Mouse (Mus musculus): ENCODE data around the gene Ncs1.

The Ncs1 gene

DNA sequence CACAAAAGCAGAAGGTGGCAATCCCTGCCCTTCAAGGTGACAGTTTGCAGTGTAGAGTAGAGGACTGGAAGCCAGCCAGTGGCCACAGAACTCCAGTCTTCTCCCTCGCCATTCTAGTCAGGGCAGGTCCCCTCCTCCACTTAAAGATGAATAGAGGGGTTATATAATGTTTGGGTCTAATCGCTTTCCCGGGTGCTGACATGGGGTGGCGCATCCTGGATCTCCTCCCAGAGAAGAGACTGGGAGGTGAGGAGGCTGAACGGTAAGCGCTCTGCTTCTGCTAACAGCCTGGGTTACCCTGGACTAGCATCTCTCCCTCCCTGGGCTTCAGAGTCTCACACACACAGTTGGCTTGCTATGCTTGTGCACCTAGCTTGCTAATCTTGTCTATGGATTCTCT, 32.2 kb downstream of the Ncs1 start:
- no peak for DNase-seq (ENCODE audit: low read depth, low spot score)

DNA sequence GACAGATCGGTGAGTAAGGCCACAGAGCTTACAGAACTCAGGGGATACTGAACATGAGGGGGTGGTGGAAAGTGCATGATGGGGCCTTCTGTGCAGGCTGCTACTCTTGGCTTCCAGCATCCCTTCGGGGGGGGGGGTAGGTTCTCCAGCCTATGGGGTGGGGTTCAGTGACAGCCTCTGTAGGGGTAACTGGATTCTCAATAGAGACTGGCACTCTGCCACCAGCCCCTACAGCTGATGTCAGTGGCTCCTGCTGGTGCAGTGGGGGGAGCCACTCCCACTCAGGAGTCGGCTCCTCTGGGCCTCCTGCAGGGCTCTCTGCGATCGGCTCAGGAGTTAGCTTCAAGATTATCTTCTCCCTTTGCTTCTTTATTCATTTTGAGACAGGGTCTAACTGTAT, 32.9 kb downstream of the Ncs1 start:
- DNase-seq (ENCODE audit: low read depth, low spot score), result no peak

DNA sequence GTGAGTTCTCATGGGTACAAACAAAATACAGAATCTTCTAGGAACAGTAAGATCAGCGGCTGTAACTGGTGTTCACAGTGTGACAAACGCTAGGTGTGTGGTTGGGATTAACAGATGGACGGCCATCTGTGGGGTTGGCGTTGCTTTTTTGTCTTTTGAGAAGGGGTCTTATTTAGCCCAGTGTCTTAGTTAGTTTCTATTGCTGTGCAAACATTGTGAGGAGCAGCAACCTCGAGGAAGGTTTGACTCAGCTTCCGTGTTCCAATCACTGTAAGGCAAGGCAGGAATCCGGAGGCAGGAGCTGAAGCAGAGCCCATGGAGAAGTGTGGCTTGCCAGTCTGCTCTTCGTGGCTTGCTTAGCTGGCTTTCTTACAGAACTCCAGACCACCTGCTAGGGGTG, 35.5 kb downstream of the Ncs1 start:
- no peak for DNase-seq (ENCODE audit: low read depth, low spot score)

DNA sequence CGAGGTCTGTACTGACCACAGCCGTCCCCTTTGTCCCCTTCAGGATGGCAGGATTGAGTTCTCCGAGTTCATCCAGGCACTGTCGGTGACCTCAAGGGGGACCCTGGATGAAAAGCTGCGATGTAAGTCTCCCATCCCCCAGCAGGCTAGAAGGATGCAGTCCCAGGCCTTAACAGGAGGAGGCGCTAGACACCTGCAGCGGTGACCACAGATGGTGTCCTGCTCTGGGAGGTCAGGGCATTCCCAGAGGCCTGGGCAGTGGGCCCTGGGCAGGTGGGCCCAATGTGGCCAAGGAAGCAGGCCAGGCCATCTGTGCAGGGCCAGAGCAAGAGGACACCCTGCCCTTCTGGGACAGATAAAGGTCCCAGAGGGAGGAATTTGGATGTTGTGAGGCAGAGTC, 36.6 kb downstream of the Ncs1 start:
- no peak for DNase-seq (ENCODE audit: low read depth, low spot score)

DNA sequence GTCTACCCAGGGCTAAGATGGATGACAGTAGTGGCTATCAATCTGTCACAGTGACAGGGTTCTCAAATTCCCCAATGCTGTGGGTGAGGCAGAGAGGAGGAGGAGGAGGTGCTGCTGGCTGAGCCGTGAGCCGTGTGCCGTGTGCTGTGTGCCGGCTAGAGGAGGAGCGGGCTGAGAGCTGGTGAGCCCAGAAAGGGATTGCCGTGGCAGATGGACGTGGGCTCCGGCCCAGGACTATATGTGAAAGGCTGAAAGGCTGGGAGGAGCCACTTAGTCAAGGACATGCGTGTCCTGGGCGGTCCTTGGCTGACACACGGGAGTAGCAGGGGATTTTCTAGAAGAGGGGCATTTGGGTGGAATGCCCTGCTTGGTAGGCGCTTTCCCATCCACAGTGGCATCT, 37.3 kb downstream of the Ncs1 start:
- DNase-seq (ENCODE audit: low read depth, low spot score), result no peak

DNA sequence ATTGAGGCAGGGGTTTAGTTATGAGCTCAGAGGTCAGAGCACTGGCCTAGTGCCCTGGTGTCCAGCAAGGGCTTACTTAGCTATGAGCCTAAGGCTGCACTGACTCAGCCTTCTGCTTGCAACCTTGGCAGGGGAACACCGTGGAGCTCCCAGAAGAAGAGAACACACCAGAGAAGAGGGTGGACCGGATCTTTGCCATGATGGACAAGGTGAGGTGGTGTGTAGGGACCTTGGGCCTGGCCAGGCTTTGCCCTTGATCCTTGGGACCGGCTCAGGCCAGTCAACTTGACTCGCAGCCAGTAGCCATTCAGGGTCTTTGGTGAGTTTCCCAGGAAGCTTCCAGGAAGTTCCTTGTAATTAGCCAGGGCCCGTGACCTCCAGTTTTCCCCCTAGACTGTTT, 38.9 kb downstream of the Ncs1 start:
- DNase-seq (ENCODE audit: low read depth, low spot score), result no peak

DNA sequence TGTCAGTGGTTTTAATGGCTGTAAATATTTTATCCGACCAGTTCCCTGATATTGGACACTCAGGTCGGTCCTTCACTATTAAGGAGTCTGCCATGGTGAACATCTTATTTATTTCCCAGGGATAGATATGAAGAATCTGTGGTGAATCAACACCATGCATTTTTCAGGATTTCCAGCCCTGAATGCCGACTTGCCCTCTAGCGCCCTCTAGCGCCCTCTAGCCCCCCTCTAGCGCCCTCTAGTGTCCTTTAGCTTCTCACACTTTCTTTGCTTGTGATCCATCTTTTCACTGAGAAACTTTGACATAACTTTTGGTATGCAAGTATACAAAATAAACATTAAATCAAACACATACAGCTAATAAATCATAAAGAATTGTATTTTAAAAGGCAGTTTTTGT, 45.8 kb downstream of the Ncs1 start:
- peak; percentile 53 for DNase-seq (ENCODE audit: low read depth, low spot score)

DNA sequence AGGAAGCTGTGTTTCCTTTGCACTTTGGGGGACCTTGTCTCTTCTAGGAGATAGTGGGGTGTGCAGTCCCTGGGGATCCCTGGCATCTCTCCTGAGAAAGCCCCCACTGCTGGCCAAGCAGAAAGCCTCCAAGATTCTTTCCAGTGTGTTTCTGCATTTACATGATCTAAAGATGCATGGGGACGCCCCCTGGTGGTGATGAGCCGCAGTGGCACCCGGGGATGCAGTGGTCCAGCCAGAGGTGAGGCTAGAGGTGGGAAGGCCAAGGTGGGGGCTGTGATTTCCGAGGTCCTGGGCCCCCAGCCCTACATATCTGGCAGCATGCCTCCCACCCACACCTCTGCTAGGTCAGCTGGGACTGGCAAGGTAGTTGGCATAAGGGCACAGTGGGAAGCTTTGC, 49.4 kb downstream of the Ncs1 start:
- peak; percentile 71 for DNase-seq (ENCODE audit: low read depth, low spot score)

DNA sequence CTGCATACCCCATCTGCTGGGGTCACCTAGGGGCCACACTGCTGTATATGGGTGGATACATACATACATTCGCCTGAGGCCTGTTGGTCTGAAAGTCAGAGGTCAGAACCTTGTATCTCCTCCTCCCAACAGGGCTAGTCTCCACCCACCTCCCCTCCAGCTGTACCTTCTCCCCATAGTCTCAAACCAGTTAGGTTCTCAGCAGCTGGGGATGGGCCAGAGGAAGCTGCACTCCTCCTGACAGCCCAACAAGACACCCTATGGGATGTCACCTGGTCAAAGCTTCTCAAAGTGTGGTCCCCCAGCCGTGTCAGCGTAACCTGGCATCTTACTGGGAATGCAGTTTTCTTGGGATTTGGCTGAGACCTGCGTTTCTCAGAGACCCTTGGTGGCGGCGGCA, 50.8 kb downstream of the Ncs1 start:
- DNase-seq (ENCODE audit: low read depth, low spot score), result no peak

DNA sequence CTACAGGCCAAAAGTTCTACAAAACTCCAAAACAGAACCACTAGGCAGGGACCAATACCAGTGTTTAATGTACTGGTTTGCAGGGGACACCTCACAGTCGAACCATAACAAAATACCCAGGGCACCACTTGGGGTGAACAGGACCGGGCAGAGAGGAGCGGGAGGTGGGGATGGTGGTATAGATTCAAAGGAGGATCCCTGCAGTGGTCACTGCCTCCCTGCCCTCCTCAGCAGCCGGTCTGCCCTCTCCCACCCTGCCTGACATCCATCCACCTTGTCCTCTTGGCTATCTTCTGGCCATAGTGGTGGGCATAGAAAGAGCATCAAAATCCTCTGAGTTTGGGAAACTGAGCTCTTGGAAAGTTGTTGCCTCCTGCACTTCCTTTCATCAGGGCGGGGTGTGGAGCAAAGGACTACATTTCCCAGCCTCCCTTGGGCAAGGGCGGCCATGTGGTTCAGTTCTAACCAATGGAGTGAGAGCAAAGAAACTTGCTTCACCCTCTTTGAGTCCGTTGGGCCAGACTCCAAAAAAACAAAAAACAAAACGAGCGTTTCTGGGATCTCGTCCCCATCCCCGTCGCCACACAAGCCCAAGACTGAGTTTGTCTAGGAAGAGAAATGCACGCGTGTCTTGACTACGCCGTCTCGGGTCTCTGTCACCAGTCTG, 52.1 kb downstream of the Ncs1 start:
- peak; percentile 62 for DNase-seq (ENCODE audit: low read depth, low spot score)

DNA sequence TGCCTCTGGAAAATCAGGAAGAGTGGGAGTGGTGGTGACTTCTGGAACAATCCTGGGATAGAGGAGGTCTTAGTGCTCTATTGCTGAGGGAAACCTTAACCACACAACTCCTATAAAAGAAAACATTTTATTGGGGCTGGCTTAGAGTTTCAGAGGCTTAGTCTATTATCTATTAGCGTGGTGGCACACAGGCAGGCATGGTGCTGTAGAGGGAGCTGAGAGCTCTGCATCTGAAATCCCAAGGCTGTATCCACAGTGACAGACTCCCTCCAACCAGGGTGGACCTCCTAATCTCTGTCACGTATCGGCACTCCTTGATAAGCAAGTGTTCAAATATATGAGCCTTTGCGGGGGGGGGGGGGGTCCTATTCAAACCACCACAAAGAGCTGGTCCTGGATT, 53.2 kb downstream of the Ncs1 start:
- DNase-seq (ENCODE audit: low read depth, low spot score), result no peak

DNA sequence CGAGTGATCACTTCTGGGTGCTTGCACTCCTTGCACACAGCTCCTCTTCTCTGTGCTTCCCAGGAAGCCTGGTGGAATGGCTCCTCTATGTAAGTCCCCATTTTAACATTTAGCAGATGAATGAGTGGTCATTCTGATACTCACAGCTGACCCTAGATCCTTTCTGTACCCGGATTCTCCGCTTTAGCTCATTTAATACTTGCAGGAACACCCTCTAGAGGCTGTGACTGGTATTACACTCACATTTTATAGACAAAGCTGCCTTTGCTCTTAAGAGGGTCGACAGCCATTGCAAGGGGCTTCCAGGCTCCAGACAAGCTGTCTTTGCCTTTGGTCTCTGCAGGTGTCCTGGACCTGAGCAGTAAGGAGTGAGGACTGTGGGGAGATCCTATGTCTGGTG, 53.6 kb downstream of the Ncs1 start:
- DNase-seq (ENCODE audit: low read depth, low spot score), result peak; percentile 63

DNA sequence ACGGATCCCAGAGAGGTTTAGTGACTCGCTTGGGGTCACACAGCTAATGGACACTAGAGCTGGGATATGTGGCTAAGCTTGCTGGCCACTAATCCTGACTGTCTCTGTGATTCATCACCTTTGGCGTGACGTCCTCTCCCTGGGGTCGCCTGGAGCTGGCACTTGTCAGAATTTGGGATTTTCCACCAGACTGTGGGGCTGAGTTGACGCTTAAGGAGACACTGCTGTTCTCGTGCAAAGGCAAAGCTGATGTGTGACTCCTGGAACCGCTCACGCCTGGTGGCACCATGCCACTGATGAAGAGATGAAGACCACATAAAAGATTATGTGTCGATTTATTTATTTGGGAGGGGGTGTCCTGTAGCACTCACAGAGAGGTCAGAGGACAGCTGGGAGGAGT, 54.4 kb downstream of the Ncs1 start:
- DNase-seq (ENCODE audit: low read depth, low spot score), result no peak

DNA sequence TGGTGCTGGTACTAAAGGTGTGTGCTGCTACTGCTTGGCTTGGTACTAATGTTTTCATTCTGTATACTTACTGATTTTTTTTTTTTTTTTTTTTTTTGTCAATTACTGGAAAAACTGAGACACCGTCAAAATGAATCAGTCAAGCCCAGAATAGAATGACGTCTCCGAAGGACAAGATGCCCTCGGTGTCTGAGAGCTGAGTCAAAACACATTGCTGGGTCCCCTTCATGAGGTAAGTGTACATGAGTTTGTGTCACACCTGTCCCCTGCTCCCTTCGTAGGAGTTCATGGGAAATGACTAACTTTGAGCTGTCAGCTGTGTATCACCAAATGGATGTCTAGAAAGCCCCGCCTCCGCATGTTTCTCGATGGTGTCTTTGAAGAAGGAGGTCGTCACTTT, 57.6 kb downstream of the Ncs1 start:
- peak; percentile 46 for DNase-seq (ENCODE audit: low read depth, low spot score)

DNA sequence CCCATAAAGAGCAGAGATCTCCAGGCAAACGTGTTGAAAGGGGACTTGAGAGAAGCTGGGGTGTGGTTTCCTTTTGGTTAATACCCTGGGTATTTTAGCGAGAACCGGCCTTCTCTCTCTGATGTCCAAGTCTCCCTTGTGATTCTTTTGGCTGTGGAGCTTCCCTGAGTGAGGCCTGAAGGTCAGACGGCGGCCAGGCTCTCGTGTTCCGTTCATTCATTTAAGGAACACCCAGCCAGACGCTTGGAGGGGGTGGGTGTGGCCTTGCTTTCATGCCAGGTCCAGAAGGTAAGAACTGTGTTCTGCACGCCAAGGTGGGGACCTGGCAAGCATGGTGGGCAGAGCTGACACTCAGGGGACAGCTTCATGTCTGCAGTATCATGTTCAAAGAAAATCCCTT, 58.6 kb downstream of the Ncs1 start:
- no peak for DNase-seq (ENCODE audit: low read depth, low spot score)

DNA sequence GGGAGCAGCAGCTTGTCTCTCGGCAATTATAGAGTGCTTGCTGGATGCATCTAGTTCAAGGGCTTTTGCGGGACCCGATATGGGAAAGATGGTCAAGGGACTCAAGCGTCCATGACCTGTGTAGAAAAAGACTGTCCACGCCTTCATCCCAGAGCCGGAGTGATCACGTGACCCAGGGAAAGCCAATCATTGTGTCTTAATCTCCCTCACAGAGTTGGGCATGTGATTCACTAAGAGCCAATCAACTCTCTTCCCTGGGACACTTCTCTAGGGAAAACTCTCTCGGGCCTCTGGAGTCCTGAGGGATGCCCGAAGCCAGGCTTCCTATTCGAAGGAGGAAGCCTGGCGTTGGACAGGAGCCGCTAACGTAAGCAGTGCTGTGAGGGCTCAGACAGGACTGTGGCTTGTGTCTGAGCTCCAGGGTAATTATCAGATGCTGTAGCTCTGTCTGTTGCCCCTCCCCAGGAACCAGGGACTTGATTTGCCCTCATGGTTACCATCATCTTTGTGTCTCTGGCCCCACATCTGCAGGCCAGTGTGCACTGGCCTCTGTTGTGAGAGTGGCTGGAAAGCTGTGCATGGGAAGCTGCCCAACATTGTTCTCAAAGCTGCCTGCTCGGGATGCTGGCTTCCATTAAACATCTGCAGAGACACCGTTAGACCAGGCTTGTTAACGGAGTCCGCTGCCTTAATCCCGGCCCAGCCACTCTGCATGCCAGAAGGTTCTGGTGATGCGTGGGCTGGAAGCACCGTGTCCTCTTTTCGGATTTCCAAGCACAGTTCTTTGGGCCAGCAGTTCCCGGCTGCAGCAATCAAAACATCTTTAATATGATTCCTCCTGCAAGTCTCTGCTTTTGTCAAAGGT, 59.4 kb downstream of the Ncs1 start:
- DNase-seq (ENCODE audit: low read depth, low spot score), result no peak

DNA sequence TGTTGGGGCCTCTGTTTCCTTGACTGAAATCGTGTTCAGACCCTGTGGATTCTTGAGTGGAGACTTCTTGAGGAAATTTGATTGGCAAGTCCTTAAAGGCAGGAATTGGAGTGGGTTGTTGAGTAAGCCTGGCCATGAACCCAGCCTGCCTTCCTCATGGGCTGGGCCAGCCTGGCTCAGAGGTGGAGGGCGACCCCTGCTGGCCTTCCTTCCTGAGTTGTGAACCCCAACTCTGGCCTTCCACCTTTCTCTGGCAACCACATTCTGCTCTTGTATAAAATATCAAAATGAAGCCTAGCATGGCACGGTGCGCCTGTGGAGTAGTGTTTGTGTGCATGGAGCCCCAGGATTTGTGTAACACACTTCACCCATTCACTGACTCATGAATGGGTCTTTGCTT, 60.1 kb downstream of the Ncs1 start:
- DNase-seq (ENCODE audit: low read depth, low spot score), result peak; percentile 37

DNA sequence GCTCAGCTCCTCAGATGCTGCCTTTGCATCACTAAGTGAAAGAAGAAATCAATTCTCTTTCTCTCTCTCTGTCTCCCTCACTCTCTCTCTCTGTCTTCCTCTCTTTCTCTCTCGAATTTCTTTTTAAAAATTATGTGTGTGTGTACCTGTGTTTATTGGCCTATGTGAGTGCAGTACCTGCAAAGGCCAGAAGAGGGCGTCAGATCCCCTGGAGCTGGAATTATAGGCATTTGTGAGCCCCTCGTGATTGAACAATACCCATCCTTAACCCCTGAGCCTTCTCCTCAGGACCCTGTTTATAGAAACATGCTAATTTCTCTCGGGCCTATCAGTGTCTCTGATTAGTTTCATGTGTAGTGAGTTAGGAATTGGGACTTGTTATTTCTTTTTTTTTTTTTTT, 62.6 kb downstream of the Ncs1 start:
- no peak for DNase-seq (ENCODE audit: low read depth, low spot score)

DNA sequence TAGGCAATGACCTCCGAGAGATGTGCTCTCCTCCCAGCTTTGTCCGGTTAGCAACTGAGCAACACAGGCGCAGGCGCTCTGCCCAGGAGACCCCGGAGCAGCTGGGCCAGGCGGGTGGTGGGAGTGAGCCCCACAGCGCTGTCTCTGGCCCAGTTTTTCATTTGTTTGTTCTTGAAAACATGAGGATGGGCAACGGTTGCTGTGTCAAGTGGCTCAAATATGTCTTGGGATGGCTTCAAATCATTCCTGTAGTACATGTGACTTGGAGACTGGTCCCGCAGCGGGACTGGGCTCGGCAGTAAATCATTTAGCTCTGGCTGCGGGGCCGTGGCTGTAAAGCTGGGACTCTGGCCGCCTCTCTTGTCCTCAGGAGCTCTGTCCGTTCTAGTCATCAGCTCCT, 63.9 kb downstream of the Ncs1 start:
- no peak for DNase-seq (ENCODE audit: low read depth, low spot score)

DNA sequence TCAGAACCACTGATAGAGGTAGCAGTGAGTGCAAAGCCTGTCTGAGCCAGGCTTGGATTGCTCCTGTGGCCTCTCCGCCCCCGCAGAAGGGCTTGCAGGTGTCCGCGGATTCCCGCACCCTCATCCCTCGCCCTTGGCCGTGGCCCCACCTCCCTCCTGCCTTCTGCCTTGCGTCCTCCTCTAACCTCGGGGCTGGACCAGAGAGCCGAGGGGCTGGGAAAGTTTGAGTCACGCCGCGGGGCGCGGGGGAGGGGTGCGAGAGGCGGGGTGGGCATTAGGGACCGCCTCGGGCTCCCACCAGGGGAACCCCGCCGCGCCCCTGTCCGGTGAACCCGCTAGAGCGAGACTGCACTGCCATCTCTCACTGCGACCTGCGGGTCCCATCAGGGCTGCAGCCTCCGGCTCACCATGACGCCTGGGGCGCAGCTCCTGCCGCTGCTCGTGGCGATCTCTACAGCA, 68.4 kb downstream of the Ncs1 start, which contains the start of gene Hmcn2:
Hmcn2 (plus strand) TSS at position 409 of the 459 bp plus-strand sequence.
- DNase-seq (ENCODE audit: low read depth, low spot score), result no peak

DNA sequence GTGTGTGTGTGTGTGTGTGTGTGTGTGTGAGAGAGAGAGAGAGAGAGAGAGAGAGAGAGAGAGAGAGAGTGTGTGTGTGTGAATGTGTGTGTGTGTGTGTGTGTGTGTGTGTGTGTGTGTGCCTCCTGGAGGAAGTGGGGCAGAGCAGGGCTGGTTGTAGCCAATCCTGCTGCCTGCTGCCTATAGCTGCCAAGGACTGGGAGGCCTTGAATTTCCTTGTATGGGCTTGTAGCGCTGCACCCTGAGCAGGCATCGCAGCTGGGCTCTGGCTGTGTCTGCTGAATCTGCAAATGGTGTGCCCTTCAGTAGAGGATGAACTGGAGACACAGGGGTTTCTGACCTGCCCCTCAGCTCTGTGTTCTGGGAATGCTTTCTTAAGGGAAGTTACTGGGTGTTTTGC, 72.5 kb downstream of the Ncs1 start:
- DNase-seq (ENCODE audit: low read depth, low spot score), result no peak

DNA sequence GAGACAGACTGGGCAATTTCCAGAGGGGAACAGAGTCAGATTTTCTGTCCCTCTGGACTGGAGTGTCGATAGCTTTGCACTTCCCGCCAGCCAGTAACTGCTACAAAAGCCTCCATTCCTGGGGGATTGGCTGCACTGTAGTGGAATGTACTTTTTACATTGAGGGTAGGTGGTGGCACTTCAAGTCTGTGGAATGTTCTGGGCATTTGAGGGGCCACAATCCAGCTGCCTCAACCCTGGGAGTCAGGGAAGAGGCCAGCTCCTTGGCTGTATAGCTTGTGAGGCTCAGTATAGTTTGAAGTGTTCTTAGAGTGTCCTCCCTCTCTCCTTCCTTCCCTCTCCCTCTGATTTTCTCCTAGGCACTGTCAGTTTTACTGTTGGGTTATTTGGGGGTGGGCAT, 73.6 kb downstream of the Ncs1 start:
- no peak for DNase-seq (ENCODE audit: low read depth, low spot score)

DNA sequence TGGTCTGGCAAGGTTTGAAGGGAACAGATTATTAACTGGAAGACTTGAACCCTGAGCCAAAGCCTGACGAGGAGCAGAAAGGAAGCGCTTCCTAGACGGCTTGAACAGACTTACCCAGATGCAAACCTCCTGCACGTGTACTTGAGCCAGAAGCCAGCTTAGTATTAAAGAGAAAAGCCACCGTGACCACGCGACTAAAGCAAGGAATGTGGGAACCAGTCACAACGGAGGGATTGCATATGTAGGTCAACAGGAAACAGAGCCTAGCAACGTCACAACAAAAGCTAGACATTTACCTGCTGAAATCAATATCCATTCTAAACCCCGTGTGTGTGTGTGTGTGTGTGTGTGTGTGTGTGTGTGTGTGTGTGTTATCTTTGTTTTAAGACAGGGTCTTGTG, 81.6 kb downstream of the Ncs1 start:
- DNase-seq (ENCODE audit: low read depth, low spot score), result peak; percentile 8

All from CD4-positive helper T cell, adult 2 months (primary cell).